Mouse (Mus musculus): ENCODE measurements around the gene Slco4a1.

Gene Slco4a1

GRCm38 (mm10) chr2:180444957-180445785 is 10.9 kb upstream of the Slco4a1 start:
- peak; percentile 44 for DNase-seq (ENCODE audit: low read depth, low spot score)

DNA sequence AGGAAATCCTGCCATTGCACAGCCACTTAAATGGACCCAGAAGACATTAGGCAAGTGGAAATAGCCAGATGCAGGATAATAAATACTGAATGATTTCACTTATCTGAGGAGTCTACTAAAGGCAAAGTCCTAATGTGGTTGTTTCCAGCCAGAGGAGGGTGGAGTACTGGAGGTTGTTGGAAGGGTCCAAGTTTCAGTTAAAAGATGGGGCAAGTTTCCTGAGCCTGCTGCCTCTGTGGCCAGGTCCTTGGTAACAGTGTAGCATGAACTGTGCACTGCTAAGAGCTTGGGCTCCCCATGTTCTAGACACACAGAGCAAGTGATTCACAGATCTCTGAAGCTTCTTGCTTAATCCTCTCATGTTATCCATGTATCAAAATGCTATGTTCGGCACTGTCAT is 10.1 kb upstream of the Slco4a1 start:
- no peak for DNase-seq (ENCODE audit: low read depth, low spot score)

DNA sequence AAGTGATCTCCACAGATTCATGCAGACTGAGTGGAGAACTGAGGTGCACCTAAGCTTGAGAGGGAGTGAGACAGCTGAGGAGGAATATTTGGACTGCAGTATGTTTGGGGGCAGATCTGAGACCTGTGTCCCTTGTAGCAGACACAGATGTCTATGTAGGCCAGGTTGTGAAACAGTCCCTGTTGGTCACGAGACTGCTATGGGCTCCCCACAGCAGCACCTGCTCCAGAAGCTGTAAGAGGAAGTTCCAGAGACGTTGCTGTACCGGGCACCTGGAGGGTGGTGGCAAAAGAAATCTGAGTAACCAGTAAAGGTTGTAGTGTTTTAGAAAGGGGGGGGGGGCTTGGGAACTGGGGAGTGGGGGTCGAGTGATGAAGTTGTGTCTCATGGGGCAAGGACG is 7.0 kb upstream of the Slco4a1 start:
- DNase-seq (ENCODE audit: low read depth, low spot score): no peak

- no peak for DNase-seq (ENCODE audit: low read depth, low spot score)
Observed at GRCm38 (mm10) chr2:180450529-180450928, 5.5 kb upstream of the Slco4a1 start.

DNA sequence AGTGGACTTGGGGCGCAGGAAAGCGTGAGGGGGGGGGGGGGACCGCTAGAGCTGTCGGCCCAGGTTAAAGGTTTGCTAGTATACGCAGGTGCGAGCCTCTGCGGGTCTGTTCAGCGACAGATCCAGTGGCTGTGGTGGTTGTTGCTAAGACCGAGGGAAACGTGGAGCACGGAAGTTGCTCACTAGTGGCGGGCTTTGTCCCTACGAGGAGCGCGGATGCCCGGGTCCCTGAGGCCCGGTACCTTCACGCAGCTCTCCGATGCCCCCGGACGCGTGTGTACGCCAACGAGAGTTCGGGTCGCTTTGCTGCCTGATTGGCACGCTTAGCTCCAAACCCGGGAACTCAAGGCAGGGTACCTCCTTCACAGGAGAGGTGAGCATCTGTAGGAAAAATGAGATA is 660 bp downstream of the Slco4a1 start:
- DNase-seq (ENCODE audit: low read depth, low spot score): no peak

GRCm38 (mm10) chr2:180457680-180458079 is 1.6 kb downstream of the Slco4a1 start:
- DNase-seq (ENCODE audit: low read depth, low spot score): no peak

DNA sequence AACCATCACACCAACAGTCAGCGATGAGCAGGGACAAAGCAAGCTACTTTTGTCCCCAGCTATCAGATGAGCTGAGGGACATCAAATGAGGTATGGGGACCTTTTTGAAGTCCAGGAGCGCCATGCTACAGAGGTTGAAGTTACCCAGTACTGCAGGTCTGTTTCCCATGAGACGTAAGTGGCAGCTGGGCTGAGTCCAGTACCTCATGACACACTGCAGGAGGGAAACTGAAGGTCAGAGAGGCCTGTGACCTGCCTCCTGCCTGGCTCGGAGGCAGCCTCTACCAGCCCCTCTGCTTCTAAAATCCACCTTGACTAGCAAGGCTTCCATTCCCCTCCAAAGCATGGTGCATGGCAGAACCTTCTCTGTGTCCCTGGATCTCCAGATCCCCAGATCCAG is 3.4 kb downstream of the Slco4a1 start:
- DNase-seq (ENCODE audit: low read depth, low spot score): no peak

- no peak for DNase-seq (ENCODE audit: low read depth, low spot score)
Observed at GRCm38 (mm10) chr2:180460801-180461200, 4.8 kb downstream of the Slco4a1 start.

DNA sequence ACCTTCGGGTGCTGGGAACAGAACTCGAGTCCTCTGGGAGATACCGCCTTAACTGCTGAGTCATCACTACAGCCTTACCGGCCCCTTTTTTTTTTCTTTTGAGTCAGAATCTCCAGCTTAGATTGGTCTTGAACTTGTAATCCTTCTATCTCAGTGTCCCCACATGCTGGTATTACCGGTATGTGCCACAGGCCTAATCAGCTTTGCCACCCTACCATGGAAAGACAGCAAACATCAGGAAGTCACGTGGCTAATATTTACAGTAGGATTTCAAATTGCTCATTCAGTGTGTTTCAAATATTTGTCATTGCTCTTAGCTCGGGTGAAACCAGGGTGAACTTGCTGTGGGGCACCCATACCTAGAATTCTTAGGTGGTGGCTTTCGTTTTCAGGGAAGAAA is 6.5 kb downstream of the Slco4a1 start:
- DNase-seq (ENCODE audit: low read depth, low spot score): no peak

DNA sequence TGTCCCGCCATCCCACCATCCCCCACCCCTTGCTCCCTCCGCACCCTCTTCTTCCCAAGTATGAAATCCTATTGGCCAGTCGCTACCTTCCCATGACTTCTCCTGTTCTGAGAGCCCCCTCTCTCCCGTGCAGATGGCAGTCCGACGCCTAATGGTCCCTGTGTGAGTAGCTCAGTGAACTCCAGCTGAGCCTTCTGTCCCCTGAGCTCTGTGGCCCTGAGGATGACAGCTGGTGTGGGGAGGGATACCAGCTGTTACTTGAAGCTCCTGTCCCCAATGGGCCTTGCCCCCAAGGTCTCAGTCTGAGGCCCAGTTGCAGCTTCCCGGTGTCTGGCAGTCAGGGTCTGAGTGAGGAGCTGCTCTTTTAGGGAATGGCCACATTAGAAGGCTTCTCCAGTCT is 10.5 kb downstream of the Slco4a1 start:
- DNase-seq (ENCODE audit: low read depth, low spot score): no peak

DNA sequence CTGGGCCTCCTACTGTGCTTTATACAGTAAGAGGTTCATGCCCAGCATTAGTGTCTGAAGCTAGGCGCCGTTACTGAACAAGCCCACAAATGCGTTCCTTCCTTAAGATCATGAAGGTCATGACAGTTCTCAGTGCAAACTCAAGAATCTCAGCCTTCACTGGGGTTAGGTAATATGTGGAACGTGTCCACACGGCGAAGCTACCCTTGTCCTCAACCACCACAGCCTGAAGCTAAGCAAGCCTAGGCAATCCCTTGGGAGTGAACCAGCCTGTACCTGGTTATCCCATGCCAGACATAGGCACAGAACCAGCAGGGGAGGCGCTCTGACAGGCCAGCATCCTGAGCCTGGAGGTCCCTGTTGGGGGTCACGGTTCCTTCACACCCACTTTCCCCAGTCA is 12.8 kb downstream of the Slco4a1 start:
- DNase-seq (ENCODE audit: low read depth, low spot score): no peak

DNA sequence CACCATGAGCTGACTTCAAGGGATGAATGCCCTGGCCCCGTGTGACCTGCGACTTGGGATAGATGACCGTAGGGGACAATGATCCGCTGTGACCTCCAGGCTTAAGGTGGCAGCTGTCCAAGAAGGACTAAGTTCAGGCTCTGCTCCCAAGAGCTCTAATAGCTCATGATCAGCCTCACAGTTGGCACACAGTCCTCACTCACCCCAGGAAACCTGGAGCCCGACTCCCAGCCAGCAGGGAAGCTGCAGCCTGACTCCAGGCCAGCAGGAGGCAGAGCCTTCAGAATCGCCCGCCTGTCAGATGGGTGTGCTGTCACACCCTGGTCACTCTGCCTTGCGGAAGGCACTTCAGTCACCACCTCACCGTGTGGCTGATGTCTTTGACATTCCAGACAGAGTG is 13.7 kb downstream of the Slco4a1 start:
- DNase-seq (ENCODE audit: low read depth, low spot score): no peak

GRCm38 (mm10) chr2:180472306-180473079 is 16.4 kb downstream of the Slco4a1 start:
- peak; percentile 67 for DNase-seq (ENCODE audit: low read depth, low spot score)

DNA sequence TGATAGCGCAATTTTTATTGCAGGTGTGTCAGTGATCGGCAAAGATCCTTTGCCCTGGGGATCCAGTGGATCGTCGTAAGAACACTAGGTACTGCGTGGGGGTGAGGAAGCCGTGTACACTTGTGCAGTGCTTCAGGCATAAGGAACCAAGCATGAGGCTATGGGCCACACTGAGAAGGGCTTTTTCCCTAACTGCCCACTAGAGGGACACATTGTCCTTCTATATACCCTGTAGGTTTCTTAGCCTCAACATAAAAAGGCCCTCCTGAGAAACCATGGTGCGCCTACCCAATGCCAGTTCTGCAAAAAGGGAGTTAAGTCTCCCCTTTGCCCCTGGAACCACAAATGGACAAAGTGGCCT is 17.0 kb downstream of the Slco4a1 start:
- DNase-seq (ENCODE audit: low read depth, low spot score): peak; percentile 58

DNA sequence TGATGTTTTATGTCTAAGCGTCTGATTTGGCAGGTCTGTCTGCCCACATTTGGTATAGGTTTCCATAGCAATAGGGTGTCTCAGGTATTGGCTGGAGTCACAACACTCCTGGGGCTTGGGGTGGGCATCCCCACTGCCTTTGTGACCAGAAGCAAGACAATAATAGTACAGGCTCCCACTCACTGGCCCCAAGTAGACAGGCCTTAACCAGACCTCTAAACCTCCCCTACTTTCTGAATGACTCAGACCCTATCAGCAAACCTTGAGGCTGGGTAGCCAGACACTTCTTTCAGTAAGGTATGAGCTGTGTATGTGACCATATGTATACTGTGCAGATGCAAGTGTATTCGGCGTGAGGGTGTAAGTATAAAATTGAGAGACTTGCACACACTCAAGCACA is 18.8 kb downstream of the Slco4a1 start:
- DNase-seq (ENCODE audit: low read depth, low spot score): no peak

DNA sequence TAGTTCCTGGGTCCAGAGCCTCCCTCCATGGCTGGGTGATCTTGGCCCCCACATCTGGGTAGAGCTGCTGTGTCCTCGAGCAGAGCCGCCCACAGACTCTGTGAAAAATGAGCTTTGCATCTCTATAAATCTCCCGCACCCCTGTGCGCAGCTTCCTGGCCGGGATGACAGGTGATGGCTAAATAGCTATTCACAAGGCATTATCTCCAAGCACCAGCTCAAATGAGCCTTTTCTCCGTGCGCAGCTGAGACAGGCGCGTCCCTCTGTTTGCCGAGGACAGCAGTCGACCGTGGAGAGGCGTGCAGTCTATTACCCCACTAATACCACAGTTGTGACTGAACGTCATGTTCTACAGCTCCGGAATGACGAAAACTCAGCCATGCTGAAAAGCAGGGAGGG is 26.2 kb downstream of the Slco4a1 start:
- DNase-seq (ENCODE audit: low read depth, low spot score): no peak

DNA sequence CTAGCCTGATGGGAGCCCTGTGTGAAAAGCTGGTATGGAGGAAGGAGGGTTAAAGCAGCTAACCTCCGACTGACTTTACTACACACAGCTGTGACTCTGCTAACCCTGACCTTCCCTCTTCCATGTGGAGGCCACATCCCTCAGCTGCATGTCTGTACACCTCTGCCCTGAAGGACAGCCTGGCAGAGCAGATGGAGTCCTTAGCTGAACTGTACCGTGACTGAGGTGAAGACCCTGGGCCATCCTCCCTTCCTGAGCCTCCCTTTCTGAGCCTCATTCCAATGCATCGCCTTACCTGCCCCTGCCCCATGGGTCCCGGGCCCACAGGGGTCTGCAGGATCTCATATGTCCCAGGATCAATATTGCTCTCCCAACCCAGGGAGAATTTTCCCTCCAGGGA is 28.8 kb downstream of the Slco4a1 start:
- no peak for DNase-seq (ENCODE audit: low read depth, low spot score)

- DNase-seq (ENCODE audit: low read depth, low spot score): no peak
Observed at GRCm38 (mm10) chr2:180485306-180485705, 29.3 kb downstream of the Slco4a1 start.

DNA sequence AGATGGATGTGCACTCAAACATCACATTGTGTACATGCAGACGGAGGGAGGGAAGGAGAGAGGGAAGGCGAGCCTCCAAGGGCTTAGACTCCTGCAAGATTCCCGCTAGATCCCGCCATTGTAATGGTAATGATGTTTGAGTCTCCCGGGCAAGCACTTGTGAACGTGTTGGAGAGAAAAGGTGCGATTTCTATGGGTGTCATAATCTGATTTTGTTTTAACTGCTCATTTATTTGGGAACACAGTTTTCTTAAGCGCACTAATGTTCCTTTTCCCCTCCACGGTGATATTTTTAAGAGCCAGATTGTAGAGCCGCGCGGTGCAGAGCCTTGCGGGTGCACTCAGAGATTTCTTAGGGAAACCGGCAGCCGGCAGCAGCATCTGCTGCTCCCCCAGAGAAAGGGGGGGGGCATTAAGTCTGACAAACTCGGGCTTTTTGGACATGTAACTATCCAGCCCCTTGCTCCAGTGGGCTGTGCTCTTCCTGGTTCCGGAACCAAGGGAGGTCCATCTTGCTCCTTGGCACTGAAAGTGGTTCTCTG is 32.2 kb downstream of the Slco4a1 start:
- DNase-seq (ENCODE audit: low read depth, low spot score): no peak

GRCm38 (mm10) chr2:180495906-180496305 is 39.9 kb downstream of the Slco4a1 start:
- no peak for DNase-seq (ENCODE audit: low read depth, low spot score)

- DNase-seq (ENCODE audit: low read depth, low spot score): no peak
Observed at GRCm38 (mm10) chr2:180499741-180500140, 43.7 kb downstream of the Slco4a1 start, which contains the start of gene Ntsr1. Ntsr1 (plus strand) TSS chr2:180499976.

- no peak for DNase-seq (ENCODE audit: low read depth, low spot score)
Observed at GRCm38 (mm10) chr2:180500726-180501125, 44.7 kb downstream of the Slco4a1 start.

Measured in CD4-positive, CD25-positive, alpha-beta regulatory T cell, adult 2 months (primary cell).